Mouse (Mus musculus): Measurements from ENCODE around the gene Snrnp200. TPM values are rescaled to one million over a fixed set of nuclear protein-coding genes. Genes with fewer than 3 reads are reported as not detected.
"Not testable (repeated sequence)": the region's sequence is repeated elsewhere in the genome, so short reads cannot be mapped to it uniquely, and the experiment has no call there.

The Snrnp200 gene
- total RNA-seq (2022), result 10 to 100 TPM; 87.6 to 94.2 (median 90.7) TPM

DNA sequence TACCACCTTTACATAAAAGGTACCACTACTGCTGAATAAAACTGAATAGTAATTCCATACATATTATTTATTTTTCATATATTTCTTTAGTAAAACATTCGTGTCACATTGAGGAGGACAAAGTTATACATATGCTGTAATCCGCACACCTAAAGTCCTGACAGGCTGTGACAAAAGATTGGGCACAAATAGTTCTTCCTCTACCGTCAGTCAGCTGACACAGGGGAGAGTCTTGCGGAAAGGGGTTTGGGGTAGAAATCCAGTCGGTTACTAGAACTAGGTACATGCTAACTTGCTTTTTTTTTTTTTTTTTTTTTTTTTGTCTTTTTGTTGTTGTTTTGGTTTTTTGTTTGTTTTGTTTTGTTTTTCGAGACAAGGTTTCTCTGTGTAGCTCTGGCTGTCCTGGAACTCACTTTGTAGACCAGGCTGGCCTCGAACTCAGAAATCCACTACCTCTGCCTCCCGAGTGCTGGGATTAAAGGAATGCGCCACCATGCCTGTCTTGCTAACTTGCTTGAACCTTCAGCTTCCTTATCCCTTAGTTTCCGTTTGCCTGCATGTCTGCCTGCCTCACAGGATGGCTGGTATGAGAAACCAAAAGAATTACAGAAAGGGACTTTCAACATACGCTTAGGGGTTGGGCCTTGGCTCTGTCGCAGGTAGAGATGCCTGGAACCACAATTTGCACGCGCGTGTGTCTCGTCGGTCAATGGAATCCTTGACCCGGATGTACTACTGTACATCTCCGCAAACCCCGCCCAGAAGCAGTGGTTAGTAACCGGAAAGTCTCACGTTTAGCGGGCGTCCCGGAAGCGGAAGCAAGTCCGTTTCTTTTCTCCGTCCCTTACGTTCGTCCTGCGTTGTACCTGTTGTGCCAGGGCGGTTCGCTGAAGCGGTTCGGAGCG, at the start of gene Snrnp200, which contains the start of gene 1810024B03Rik:
TSS of gene Snrnp200 (plus strand) at position 840 of the 905 bp plus-strand sequence.
TSS of gene 1810024B03Rik (minus strand) at position 734 of the 905 bp plus-strand sequence.
- DNase-seq (ENCODE audit: low spot score in 2 of 2), result peak; percentile 91 to 94

- DNase-seq (ENCODE audit: low spot score in 2 of 2), result no peak
These were observed 42.5 kb upstream of the Snrnp200 start for GRCm38 (mm10) chr2:127165675-127166074.

GRCm38 (mm10) chr2:127166261-127166660, 41.9 kb upstream of the Snrnp200 start:
- not testable (repeated sequence) for DNase-seq (ENCODE audit: low spot score in 2 of 2)

DNA sequence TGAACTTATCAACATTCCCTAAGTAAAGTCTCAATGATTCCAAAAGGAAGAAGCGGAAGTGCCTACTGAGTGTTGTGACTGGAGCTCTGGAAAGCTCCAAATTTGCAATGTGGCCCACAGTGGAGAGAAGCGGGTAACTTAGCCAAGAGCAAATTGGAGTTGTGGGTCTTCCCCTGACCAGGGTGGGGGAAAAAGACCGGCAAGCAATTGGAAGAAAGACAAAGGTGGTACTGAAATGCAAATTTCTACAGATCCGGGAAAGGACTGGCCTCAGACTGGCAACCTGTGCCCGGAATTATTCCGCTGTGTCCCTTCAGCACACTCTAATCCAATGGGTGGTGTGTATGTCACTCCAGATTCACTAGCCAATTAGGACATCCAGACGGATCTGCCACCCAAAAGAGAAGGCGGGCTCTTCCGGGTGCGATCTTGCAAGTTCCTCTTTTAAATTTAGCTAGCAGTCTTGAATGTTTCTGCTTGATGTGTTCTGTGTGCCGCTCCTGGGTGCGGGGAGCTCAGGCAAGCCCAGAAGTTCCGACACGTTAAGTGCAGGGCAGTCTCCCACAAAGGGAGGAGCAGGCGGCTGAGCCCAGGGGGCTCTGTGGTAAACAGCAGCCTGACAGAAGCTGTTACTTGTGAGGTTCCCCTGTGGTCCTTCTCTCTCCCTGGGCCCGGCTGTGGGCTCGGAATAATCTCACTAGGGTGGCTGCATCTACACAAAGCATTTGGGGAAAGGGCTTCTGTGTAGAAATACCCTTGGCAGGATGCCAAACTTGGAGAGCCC, 25.4 kb upstream of the Snrnp200 start:
- DNase-seq (ENCODE audit: low spot score in 2 of 2), result peak; percentile 65 to 87

GRCm38 (mm10) chr2:127189574-127189973, 18.6 kb upstream of the Snrnp200 start:
- DNase-seq (ENCODE audit: low spot score in 2 of 2), result no peak

GRCm38 (mm10) chr2:127204932-127205331, 3.3 kb upstream of the Snrnp200 start:
- peak in 1 of 2 experiments; percentile 23 for DNase-seq (ENCODE audit: low spot score in 2 of 2)

DNA sequence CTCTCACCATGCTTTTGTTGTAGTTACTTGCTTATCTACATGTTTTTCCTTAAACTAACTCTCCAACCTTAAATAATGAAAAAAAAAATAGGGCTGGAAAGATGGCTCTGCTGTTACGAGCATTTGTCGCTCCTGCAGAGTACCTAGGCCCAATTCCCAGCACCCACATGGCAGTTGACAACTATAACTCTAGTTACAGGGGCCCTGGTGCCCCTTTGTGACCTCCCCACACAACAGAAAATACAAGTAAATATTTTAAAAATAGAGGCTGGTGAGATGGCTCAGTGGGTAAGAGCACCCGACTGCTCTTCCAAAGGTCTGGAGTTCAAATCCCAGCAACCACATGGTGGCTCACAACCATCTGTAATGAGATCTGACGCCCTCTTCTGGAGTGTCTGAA, 2.2 kb upstream of the Snrnp200 start:
- DNase-seq (ENCODE audit: low spot score in 2 of 2), result not testable (repeated sequence)

DNA sequence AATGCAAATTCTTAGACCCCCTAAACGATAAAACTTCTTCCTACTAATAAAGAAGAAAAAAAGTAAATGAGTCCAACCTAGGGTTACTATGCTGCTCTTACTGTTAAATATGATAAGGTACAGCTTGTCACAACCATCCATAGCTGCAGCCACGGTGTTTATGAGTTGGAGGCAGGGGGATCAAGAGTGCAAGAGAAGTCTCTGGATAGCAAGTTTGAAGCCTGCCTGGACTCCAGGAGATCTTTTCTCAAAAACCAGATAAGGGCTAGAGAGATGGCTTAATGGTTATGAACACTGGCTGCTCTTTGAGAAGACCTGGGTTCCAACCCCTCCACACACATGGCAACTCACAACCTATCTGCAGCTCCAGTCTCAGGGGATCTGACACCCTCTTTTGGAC, 1.3 kb upstream of the Snrnp200 start:
- DNase-seq (ENCODE audit: low spot score in 2 of 2), result no peak

- no peak for DNase-seq (ENCODE audit: low spot score in 2 of 2)
These were observed 225 bp downstream of the Snrnp200 start for GRCm38 (mm10) chr2:127208452-127208769.

DNA sequence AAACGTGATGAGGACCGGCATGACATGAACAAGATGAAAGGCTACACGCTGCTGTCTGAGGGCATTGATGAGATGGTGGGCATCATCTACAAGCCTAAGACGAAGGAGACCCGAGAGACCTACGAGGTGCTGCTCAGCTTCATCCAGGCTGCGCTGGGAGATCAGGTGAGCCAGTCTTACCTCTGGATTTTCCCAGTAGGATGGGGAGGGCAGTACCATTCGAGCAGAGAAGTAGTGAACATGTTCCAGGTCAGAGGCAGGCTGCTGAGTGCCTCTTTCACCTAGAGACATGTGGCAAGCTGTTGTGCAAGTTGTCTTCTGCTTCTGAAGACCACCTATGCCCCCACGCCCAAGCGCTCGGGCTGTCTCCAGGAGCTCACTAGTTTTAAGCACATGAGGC, 2.5 kb downstream of the Snrnp200 start:
- DNase-seq (ENCODE audit: low spot score in 2 of 2), result no peak

DNA sequence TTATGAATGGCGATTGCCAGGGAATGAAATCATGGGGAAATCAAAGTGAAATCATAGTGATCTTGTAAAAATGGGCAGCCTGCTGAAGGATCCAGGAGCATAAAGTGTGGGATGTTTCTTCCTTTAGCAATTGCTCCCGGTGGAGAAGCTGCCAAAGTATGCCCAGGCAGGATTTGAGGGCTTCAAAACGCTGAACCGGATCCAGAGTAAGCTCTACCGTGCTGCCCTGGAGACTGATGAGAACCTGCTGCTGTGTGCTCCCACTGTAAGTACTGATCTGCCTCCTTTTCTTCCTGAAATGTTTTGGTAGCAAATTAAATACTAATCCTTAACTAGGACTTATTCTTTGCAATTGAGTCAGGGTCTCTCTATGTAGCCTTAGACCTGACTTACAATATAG, 9.6 kb downstream of the Snrnp200 start:
- no peak for DNase-seq (ENCODE audit: low spot score in 2 of 2)

DNA sequence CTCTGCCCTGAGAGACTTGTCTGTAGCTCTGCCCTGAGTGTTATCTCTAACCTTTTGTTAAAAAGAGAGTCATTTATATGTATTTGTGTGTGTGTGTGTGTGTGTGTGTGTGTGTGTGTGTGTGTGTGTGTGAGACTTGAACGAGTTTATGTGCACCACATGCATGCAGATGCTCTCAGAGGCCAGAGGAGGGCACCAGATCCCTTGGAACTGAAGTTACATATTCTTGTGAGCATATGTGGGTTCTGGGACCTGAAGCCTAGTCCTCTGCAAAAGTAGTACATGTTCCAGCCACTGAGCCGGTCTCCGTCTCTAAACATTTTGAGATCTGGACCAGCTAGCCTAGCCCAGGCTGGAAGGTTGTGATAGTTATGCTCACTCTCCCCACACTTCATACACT, 17.1 kb downstream of the Snrnp200 start:
- no peak for DNase-seq (ENCODE audit: low spot score in 2 of 2)

GRCm38 (mm10) chr2:127237897-127238610, 29.9 kb downstream of the Snrnp200 start:
- no peak for DNase-seq (ENCODE audit: low spot score in 2 of 2)

DNA sequence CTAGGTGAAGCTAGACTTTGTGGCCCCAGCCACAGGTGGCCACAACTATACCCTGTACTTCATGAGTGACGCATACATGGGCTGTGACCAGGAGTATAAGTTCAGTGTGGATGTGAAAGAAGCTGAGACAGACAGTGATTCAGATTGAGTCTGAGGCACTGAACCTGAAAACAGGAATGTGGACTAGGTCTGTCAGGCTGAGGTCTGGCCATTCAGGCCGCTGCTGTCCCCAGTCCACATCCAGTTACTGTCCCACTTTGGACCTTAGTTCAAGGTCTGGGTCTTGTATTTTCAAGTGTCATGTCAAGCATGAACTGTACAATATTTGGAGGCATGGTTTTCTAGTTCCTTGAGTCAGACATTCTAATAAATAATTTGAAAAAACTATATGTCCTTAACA, 31.9 kb downstream of the Snrnp200 start:
- DNase-seq (ENCODE audit: low spot score in 2 of 2), result no peak

DNA sequence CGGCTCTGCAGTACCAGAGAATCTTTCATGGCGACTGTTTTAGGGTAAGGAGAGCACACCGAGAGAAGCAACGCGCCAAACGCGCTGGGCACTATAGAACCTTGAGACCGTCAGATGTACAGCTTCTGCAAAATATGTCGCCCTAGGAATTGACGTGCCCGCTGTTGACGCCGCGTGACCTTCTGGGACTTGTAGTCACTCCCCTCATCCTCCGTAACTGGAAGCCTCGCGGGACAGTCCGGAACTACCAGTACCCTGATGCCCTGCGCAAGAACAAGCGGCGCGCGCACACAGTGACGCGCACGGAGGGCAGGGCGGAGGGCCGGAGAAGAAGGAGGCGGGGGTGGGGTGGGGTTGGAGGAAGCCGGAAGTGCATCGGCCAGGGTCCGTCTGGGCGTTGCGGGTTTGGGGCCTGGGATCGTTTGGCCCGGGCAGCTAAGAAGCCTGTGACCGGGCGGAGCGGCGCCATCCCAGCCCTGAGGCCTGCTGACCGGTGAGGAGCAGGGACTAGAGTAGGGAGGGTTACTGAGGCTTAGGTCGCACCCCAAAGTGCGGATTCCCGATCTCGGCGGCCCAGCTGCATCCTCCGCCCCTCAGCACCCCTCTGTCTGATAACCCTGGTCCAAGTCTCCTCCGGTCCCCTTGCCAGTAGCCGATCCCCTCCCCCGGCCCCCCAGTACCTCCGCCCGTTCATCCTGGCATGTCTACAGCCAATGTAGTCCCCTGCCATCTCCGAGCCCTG, 39.6 kb downstream of the Snrnp200 start, which contains the start of the genes Ciao1 and Tmem127:
TSS of gene Ciao1 (minus strand) at position 225 of the 742 bp plus-strand sequence.
TSS of gene Tmem127 (plus strand) at position 317 of the 742 bp plus-strand sequence.
- DNase-seq (ENCODE audit: low spot score in 2 of 2), result peak; percentile 90 to 98

- DNase-seq (ENCODE audit: low spot score in 2 of 2), result peak; percentile 26 to 33
These were observed 40.3 kb downstream of the Snrnp200 start for GRCm38 (mm10) chr2:127248334-127249004.

- no peak for DNase-seq (ENCODE audit: low spot score in 2 of 2)
These were observed 42.3 kb downstream of the Snrnp200 start for GRCm38 (mm10) chr2:127250291-127251008.

- no peak for DNase-seq (ENCODE audit: low spot score in 2 of 2)
These were observed 43.3 kb downstream of the Snrnp200 start for GRCm38 (mm10) chr2:127251457-127251856.

- DNase-seq (ENCODE audit: low spot score in 2 of 2), result no peak
These were observed 43.8 kb downstream of the Snrnp200 start for GRCm38 (mm10) chr2:127251880-127252527.
